Mouse (Mus musculus): Measurements from ENCODE around the gene Tns4. TPM values are rescaled to one million over a fixed set of nuclear protein-coding genes. Genes with fewer than 3 reads are reported as not detected.
A peak's percentile ranks its signal among the peaks of the same experiment; 100 is the strongest.

Tns4 gene
- total RNA-seq, 1 experiment, result 1.2 TPM

DNA sequence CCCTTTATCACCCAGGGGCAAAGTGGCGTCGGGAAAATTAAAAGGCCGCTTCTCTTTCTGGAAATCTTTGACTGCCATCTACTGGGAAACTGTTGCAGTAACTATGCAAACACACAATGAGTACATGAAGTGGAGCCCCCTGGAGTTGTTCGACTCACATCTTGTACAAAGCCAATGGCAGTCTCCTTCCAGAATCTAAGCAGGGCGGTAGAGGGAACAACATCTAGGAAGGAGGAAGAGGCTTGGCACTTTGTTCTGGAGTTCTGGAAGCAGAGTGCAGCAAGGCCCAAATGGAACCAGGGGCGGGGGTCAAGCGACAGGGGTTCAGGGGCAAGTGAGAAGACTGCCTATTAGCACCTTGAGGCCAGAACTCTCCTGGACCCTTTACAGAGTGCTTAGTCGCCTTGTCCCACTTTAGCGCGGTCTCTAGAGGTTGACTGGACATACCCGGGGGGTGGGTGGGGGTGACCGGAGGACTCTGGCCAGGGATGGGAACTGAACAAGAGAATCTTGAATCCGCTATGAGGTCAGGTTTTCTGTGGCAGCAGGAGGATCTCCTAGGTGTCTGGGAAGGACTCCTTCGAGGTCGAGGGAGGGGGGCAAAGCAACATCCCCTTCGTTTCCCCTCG lies 48.6 kb downstream of the Tns4 start:
- no peak for TF ChIP-seq HCFC1 (IDR thresholded peaks at IDR 0.05; ENCODE audit: borderline replicate concordance, insufficient read depth, low read length)
- TF ChIP-seq MAFK (IDR thresholded peaks at IDR 0.05; ENCODE audit: insufficient read depth, low read depth, low read length), result no peak
- no peak for TF ChIP-seq CHD2 (IDR thresholded peaks at IDR 0.05; ENCODE audit: low read depth, low read length)
- TF ChIP-seq ZC3H11A (IDR thresholded peaks at IDR 0.05; ENCODE audit: borderline replicate concordance, low read depth, low read length), result no peak
- no peak for TF ChIP-seq ZNF384 (IDR thresholded peaks at IDR 0.05; ENCODE audit: low read depth, low read length)
- DNase-seq (ENCODE audit: low read depth, low spot score), result no peak
- Histone ChIP-seq H3K4me1 (ENCODE audit: control insufficient read depth in 2 of 2, insufficient read depth in 2 of 2, low read length in 2 of 2, poor library complexity in 1 of 2) (0 out of 4 replicates have a peak, but pooled peaks cover 0 to 4% of the 10 kb centered on the region in 2 experiments), H3K36me3 (ENCODE audit: control insufficient read depth, insufficient read depth, low read length, poor library complexity, severe bottlenecking) (no peaks in the 10 kb centered on the region), H3K4me3 (ENCODE audit: insufficient read depth in 1 of 2, low read depth in 1 of 2, low read length in 2 of 2, poor library complexity in 1 of 2, severe bottlenecking in 1 of 2) (peak overlapping the region; percentile 57), H3K9me3 (ENCODE audit: control insufficient read depth, insufficient read depth, low read depth, low read length) (no peaks in the 10 kb centered on the region), H3K27ac (ENCODE audit: insufficient read depth, low read depth, low read length, poor library complexity, severe bottlenecking) (no peak overlapping the region), H3K9ac (ENCODE audit: insufficient read depth, low read depth, low read length, poor library complexity, severe bottlenecking) (peak overlapping the region; percentile 18; the same call in 1 of the 2 replicates)
- in situ Hi-C loops (cut with MboI; ENCODE audit: low sequenced_read_pairs in 2 of 2, unreplicated experiment in 2 of 2), result no loop called here

DNA sequence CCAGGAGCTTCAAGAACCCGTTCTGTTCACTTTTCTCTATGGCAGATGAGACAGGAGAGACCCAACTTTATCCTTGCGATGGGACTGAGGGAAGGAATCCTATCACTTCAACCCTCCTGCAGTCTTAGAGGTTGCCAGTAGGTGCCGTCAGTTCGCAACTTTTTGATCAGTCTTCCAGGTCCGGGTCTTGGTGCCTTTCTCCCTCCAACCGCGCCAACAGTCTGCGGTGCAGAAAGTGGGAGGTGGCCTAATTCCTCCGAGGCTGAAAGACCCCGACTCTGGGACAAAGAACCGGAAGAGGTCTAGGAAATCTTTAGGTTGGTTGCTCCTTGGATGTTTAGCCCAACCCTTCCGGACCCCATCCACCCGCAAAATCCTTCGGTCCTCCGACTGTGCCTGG lies 49.3 kb downstream of the Tns4 start:
- peak; percentile 55; the same call in 1 of the 2 replicates for TF ChIP-seq ZC3H11A (IDR thresholded peaks at IDR 0.05; ENCODE audit: borderline replicate concordance, low read depth, low read length)
- no peak for TF ChIP-seq MAFK (IDR thresholded peaks at IDR 0.05; ENCODE audit: insufficient read depth, low read depth, low read length)
- TF ChIP-seq ZNF384 (IDR thresholded peaks at IDR 0.05; ENCODE audit: low read depth, low read length), result no peak
- in situ Hi-C loops (cut with MboI; ENCODE audit: low sequenced_read_pairs in 2 of 2, unreplicated experiment in 2 of 2), result no loop called here
- no peak overlapping the region for H3K9ac ChIP-seq (ENCODE audit: insufficient read depth, low read depth, low read length, poor library complexity, severe bottlenecking)
- 0 out of 4 replicates have a peak, but pooled peaks cover 0 to 4% of the 10 kb centered on the region in 2 experiments for H3K4me1 ChIP-seq (ENCODE audit: control insufficient read depth in 2 of 2, insufficient read depth in 2 of 2, low read length in 2 of 2, poor library complexity in 1 of 2)
- no peak overlapping the region for H3K27ac ChIP-seq (ENCODE audit: insufficient read depth, low read depth, low read length, poor library complexity, severe bottlenecking)
- H3K36me3 ChIP-seq (ENCODE audit: control insufficient read depth, insufficient read depth, low read length, poor library complexity, severe bottlenecking), result no peaks in the 10 kb centered on the region
- peak overlapping the region; percentile 57 for H3K4me3 ChIP-seq (ENCODE audit: insufficient read depth in 1 of 2, low read depth in 1 of 2, low read length in 2 of 2, poor library complexity in 1 of 2, severe bottlenecking in 1 of 2)
- H3K9me3 ChIP-seq (ENCODE audit: control insufficient read depth, insufficient read depth, low read depth, low read length), result no peaks in the 10 kb centered on the region
- peak; percentile 88 for DNase-seq (ENCODE audit: low read depth, low spot score)

DNA sequence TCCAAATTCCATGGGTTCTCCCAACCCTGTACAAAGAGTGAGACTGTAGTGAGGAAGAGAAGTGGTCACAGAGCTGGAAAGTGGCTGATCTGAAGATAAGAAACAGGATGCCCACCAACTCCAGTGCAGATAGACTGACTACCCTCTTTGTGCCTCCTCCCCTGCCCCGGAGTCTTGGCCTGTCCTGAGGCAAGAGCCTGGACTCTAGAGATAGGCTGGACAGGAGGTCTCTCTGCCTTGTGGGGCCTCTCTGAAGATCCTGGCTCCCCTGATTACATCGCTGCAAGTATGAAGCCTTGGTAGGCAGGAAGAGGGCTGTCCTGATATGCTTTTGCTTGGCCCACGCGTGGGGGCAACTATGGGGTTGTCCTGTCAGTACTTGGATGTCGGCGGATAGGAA lies 52.9 kb downstream of the Tns4 start:
- Histone ChIP-seq H3K9me3 (ENCODE audit: control insufficient read depth, insufficient read depth, low read depth, low read length) (no peaks in the 10 kb centered on the region), H3K9ac (ENCODE audit: insufficient read depth, low read depth, low read length, poor library complexity, severe bottlenecking) (no peak overlapping the region), H3K4me1 (ENCODE audit: control insufficient read depth in 2 of 2, insufficient read depth in 2 of 2, low read length in 2 of 2, poor library complexity in 1 of 2) (0 out of 4 replicates have a peak, but pooled peaks cover 0 to 4% of the 10 kb centered on the region in 2 experiments), H3K36me3 (ENCODE audit: control insufficient read depth, insufficient read depth, low read length, poor library complexity, severe bottlenecking) (no peaks in the 10 kb centered on the region), H3K27ac (ENCODE audit: insufficient read depth, low read depth, low read length, poor library complexity, severe bottlenecking) (no peak overlapping the region), H3K4me3 (ENCODE audit: insufficient read depth in 1 of 2, low read depth in 1 of 2, low read length in 2 of 2, poor library complexity in 1 of 2, severe bottlenecking in 1 of 2) (no peak overlapping the region)
- TF ChIP-seq CHD2 (IDR thresholded peaks at IDR 0.05; ENCODE audit: low read depth, low read length) (no peak), MAFK (IDR thresholded peaks at IDR 0.05; ENCODE audit: insufficient read depth, low read depth, low read length) (no peak), ZNF384 (IDR thresholded peaks at IDR 0.05; ENCODE audit: low read depth, low read length) (no peak), ZC3H11A (IDR thresholded peaks at IDR 0.05; ENCODE audit: borderline replicate concordance, low read depth, low read length) (no peak), HCFC1 (IDR thresholded peaks at IDR 0.05; ENCODE audit: borderline replicate concordance, insufficient read depth, low read length) (no peak)
- in situ Hi-C loops (cut with MboI; ENCODE audit: low sequenced_read_pairs in 2 of 2, unreplicated experiment in 2 of 2), result no loop called here
- no peak for DNase-seq (ENCODE audit: low read depth, low spot score)

DNA sequence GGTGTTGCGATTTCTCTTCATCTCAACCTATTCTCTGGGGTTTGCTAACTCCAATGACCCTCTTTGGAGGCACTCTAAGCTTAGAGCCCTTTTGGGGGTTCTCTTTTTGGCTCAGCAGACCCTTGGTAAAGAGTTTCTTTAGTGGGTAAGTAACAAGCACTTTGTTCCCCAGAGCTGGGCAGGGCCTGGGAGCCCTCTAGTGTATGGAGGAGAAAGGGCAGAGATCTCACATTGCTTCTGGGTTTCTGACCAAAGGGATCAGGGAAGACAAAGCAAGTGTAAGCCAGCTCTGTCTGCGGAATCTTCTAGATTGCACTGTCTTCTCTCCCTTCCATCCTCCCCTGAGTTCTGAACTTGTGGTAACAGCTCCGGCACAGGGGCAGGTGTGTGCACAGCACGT lies 53.8 kb downstream of the Tns4 start:
- 0 out of 4 replicates have a peak, but pooled peaks cover 0 to under 1% of the 10 kb centered on the region in 2 experiments for H3K4me1 ChIP-seq (ENCODE audit: control insufficient read depth in 2 of 2, insufficient read depth in 2 of 2, low read length in 2 of 2, poor library complexity in 1 of 2)
- in situ Hi-C loops (cut with MboI; ENCODE audit: low sequenced_read_pairs in 2 of 2, unreplicated experiment in 2 of 2), result no loop called here
- no peak overlapping the region for H3K4me3 ChIP-seq (ENCODE audit: insufficient read depth in 1 of 2, low read depth in 1 of 2, low read length in 2 of 2, poor library complexity in 1 of 2, severe bottlenecking in 1 of 2)
- no peaks in the 10 kb centered on the region for H3K36me3 ChIP-seq (ENCODE audit: control insufficient read depth, insufficient read depth, low read length, poor library complexity, severe bottlenecking)
- no peak overlapping the region for H3K27ac ChIP-seq (ENCODE audit: insufficient read depth, low read depth, low read length, poor library complexity, severe bottlenecking)
- no peak overlapping the region for H3K9ac ChIP-seq (ENCODE audit: insufficient read depth, low read depth, low read length, poor library complexity, severe bottlenecking)
- no peak for DNase-seq (ENCODE audit: low read depth, low spot score)
- no peaks in the 10 kb centered on the region for H3K9me3 ChIP-seq (ENCODE audit: control insufficient read depth, insufficient read depth, low read depth, low read length)
- TF ChIP-seq MAFK (IDR thresholded peaks at IDR 0.05; ENCODE audit: insufficient read depth, low read depth, low read length) (no peak), HCFC1 (IDR thresholded peaks at IDR 0.05; ENCODE audit: borderline replicate concordance, insufficient read depth, low read length) (no peak), ZC3H11A (IDR thresholded peaks at IDR 0.05; ENCODE audit: borderline replicate concordance, low read depth, low read length) (no peak), ZNF384 (IDR thresholded peaks at IDR 0.05; ENCODE audit: low read depth, low read length) (no peak), CHD2 (IDR thresholded peaks at IDR 0.05; ENCODE audit: low read depth, low read length) (no peak)

All from ES-E14 (cell line).